Mouse (Mus musculus) stomach, postnatal 0 days (tissue): ENCODE results near the gene Stox2.

Experiments
- CTCF ChIP-seq: IDR thresholded peaks from 2 replicates; pipeline ENCODE4 v1.5.1; 2016; ENCODE audit warnings: antibody characterized with exemption, low read depth, mild to moderate bottlenecking, moderate library complexity
- EP300 ChIP-seq: optimal IDR thresholded peaks from 2 replicates; pipeline ENCODE3; 2016; ENCODE audit warnings: antibody characterized with exemption

GRCm38 (mm10) chr8:47288131-47288865 lies 157.9 kb downstream of the Stox2 start:
- TF ChIP-seq CTCF (0 out of 2 replicates have a peak, but pooled peaks have one; percentile 4), EP300 (no peak)
